Mouse (Mus musculus) bone marrow macrophage, adult 2 months (primary cell): ENCODE data around the gene Frs2.

Experiments used
- CTCF ChIP-seq: IDR thresholded peaks from 2 replicates; pipeline ENCODE4 v1.5.1; 2012; ENCODE audit warnings: low read depth, mild to moderate bottlenecking, low read length, moderate library complexity
- POLR2A ChIP-seq: IDR thresholded peaks from 2 replicates; pipeline ENCODE4 v1.6.1; 2012; ENCODE audit warnings: mild to moderate bottlenecking, low read depth, low read length, borderline replicate concordance

- no peak for TF ChIP-seq CTCF
- TF ChIP-seq POLR2A = no peak
These were observed 51.1 kb downstream of the Frs2 start for GRCm38 (mm10) chr10:117097116-117097698.
